Mouse (Mus musculus) brain, adult 2 months (tissue): ENCODE results near the gene Traf3ip1.

ENCODE experiments used
- DNase-seq: peaks from one replicate; pipeline ENCODE4 v3.0.0; 2011; ENCODE audit warnings: low read depth, low spot score

Traf3ip1 gene

DNA sequence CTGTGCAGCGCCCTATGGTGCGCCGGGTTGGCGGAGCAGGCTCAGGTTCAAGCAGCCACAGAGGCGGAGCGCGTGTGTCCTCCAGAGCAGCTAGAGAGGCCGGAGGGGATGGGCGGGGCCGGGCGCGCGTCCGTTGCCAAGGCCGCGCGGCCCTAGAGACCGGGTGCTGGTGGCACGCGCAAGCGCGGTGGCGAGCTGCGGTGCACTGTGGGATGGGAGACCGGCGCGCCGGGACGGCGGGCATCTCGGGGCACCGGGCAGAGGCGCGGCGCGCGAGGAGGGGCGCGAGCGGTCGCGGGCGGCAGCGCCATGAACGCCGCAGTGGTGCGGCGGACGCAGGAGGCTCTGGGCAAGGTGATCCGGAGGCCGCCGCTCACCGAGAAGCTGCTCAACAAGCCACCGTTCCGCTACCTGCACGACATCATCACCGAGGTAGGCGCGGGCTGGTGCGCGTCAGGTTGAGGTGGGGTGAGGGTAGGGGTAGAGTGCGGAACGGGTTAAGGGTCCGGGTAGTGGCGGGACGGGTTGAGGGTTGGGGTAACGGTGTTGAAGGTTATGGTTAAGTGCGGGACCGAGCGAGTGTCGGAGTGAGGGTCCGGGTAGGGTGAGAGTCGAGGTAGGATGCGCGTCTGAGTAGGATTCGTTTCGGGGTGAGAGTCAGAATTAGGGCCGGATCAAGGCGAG is at the start of gene Traf3ip1:
Gene Traf3ip1, plus strand, starts transcription at position 191 of the 684 bp plus-strand sequence.
- DNase-seq = peak; percentile 97

DNA sequence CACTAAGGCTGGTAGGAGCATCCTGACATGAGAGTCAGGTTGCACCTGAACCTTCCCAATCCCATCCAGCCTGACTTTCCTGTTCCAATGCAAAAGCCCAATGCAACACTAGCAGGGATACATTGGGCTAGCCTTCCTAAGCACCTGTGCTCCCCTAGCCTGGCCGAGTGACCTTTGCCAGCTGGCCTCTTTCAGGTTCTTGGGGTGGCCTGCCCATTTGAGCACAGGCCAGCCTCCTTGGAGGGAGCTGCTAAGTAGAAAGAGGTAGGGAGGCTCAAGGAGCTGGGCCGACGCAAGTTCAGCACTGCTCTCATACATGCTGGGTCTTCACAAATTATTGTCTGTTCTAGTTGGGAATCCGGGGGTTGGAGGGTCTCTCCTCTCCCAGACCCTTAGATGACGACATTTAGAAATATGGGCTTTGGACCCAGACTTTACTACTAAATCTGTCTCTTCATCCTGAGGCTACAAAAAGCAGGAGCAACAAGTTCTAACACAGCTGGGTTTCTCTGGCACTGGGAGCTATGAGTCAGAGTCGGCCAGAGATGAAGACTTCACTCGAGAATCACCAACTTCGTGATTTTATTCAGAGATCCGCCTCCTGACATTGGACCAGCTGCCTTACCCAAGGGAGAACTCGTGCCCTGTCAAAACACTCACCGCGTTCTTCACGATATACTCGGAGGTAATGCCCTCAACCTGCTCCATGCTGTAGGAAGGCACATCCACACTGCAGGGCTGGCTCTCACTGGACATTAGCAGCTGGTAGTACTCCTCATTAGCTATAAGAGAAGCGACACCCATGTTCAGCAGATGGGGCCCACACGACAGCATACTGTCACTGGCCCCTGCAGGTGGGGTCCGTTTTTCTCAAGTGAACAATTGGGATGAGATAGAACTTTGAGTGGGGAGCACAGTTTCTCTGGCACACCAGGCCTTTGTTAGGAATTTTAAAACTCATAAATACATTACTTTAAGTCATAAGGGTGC is 49.3 kb upstream of the Traf3ip1 start:
- DNase-seq = peak; percentile 82

DNA sequence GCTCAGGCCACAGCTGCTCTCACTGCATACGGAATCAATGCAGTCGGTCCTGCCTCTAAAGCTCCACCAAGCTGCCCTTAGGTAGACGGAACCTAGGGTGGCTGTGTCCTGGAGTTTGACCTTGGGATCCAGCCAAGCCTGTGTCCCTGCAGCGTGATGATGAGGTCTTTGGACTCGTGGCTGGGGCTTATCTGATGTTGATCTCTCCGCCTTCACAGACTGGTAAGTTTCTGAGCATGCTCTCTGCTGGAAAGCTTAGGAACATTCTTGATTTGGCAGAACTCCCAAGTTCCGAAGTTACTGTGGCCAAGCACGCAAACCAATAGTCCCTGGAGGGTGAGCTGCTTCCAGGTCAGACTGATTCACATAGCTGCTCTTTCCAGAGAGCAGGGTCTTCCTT is 48.4 kb upstream of the Traf3ip1 start:
- DNase-seq = peak; percentile 63

DNA sequence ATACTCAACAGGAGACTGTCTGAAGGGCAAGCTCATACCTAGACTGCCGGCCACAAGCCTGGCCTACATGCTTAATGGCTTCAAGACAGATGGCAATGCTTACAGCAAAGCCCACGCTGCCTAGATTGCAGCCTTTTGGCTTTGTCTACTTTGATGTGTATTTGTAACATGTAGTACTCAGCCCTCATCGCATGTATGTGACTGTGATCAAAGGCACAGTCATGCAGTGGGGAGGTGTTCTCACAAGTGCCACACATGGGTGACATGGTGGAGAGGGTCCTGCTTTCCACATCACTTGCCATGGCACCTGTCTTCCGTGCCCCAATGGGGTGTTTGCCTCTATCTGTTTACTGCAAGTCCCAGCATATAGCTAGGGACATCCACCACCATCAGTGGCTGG is 47.9 kb upstream of the Traf3ip1 start:
- DNase-seq = no peak

DNA sequence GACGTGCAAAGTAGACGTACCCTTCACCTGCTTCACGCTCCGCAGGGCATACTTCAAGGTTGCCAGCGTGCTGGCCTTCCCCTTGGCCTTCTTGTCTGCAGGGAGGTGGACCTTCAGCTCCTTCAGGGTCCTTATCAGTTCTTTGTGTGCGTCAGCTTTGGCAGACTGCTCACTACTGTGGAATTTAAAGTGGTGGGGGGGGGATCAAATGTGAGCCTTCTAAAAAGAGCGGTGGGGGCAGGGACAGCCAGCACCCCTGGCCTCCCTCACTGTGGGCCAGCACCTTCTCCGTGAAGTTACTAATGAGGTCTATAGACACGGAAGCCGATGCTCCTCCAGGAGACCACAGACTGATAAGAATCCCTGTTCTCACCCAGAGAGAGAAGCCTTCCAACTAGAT is 45.8 kb upstream of the Traf3ip1 start:
- no peak for DNase-seq

DNA sequence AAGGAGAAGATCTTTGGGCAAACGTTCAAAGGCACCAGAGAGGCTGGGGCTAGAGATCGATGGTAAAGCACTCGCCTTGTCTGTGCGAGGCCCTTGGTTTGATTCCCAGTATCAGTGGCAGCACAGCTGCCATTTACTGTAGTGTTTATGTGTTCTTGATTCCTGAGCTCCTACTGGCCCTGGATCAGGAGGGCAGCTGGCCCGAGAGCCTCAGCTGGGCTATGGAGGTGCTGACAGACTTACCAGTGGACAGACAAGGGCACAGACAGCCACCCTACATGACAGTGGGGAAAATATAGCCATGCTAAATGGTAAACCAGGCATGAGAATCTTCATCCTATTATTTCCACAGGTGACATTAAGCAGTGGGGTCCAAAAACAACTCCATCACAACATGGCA is 43.6 kb upstream of the Traf3ip1 start:
- no peak for DNase-seq

DNA sequence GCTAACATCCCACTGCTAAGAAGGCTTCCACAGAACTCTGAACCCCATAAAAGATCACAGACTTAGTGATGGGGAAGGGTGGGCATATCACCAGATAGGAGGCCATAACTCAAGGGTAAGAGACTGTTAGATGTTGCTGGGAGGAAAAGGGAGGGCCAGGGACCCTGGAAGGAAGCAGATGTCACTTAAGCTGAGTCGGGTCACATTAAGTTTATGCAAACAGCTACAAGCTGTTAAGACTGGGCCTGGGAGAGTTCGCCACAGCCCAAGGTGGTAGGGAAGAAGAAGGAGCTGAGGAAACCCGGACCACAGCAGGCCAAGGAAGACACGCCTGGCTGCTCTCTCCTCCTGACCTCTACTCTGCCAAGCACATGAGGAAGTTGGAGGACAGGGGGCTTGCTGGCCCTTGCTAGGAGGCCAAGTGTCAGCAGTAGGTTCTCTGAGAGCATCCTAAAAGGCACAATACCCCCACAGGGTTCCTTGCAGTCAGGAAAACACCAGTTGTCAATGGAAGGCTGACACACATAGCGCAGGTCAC is 42.8 kb upstream of the Traf3ip1 start:
- DNase-seq = no peak

DNA sequence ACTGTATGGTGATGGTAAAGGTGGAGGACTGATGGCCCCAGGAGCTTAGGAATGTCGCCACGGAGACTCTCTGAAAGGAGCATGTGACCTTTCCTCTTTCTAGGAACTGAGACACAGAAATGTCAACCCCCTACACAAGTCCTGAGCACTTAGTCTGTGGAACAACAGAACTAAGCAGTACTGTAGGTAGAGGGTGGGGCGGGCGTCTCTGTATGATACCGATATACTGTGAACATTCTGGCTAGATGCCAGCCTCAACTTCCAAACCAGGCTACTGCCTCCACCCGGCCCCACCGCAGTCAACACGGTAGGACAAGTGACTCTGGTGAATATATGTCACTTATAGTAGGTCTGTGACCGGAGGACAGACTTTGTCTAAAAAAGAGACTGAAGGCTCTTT is 40.5 kb upstream of the Traf3ip1 start:
- DNase-seq = no peak

DNA sequence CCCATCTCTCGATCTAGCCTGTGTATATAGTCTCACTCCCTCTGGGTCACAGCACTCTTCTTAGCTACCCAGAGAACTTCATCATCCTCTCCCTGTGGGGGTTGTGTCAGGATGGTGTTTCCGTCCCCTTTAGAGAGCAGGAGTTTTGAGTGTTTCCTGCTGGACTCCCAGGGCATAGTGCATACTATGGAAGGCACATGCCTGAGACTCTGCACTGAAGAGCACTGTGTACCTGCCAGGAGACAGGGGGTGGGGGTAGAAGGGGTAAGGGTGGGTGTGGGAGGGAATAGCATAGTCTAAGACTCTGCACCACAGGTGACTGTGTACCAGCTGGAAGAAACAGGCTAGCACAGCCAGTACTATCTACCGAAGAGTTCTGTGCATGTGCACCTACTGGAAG is 40.1 kb upstream of the Traf3ip1 start:
- DNase-seq = no peak

DNA sequence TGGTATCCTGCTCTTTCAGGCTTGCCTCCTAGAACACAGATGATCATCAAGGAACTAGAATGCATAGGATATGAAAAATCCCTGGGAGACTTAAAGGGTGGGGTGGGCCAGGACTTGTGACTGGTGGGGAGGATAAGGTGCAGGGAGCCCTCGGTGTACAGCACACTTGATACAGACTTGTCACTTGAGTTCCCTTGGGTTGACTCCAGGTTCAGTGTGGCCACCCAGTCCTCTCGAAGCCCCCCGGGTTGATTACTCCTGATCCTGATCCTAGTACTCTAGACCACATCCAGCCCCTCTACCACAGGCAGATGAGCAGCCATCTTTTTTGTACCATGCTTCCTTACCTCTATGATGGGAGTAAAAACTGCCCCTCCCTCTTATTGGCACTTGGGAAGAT is 39.5 kb upstream of the Traf3ip1 start:
- DNase-seq = no peak

DNA sequence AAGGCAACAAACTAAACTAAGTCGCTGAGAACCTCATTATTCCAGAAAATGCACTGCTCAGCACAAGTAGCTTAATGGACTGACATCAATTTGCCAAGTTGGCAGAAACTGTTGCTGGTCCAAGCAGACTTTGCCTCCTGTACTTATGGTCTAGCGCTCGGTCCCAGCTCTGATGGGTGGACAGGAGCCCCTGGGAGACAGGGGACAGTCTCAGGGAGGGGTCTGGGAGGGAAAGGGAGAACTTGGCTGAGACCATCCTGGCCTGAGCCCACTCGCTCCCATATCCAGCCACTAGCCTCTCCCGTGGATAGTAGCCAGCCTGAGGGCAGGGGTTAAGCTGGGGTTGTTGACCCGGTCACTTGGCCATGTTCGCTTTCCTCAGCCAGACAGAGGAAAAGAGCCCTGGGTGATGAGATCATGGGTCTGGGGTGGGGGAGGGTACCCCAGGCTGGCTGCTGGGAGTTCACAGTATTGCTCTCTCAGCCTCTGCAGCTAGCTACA is 38.7 kb upstream of the Traf3ip1 start:
- DNase-seq = no peak

DNA sequence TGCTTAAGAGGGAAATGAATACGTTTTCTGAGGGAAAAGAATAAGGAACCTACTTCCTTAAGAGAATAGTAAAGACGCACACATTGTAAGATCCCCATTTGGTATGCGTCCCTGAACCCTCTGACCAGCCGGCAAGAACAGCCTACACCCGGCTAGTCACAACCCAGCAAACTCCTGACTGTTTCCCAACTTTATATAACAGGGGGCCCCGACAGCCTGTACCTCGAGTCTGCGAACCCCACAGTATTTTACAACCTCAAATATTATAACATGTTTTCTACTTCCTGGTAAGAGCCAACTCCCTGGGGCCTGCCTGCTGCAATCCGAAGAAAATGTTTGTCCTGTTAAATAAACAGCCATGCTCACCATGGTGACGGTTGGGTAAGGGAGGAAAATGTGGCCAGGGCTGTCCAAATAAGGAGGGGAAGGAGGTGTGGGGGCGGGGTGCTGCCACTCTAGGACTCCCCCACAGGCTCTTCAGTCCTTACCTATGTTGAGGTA is 38.1 kb upstream of the Traf3ip1 start:
- peak; percentile 43 for DNase-seq

DNA sequence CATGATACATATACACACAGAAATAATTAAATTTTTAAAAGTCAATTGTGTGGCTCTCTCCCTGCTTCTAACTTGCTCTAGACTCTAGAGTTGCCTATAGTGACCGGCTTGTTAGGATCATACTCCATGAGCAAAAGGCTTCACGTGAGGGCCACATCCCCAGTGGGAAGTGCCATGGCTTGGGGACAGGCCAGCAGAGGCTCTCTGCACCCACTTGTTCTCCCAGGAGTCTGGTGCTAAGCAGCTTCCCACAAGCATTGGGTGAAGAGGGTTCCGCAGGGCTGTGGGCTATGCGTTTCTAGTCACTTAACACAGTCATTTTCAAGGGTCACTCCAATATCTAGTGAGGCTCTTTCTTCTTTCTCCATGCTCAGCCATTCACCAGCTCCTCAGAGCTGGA is 37.3 kb upstream of the Traf3ip1 start:
- no peak for DNase-seq

DNA sequence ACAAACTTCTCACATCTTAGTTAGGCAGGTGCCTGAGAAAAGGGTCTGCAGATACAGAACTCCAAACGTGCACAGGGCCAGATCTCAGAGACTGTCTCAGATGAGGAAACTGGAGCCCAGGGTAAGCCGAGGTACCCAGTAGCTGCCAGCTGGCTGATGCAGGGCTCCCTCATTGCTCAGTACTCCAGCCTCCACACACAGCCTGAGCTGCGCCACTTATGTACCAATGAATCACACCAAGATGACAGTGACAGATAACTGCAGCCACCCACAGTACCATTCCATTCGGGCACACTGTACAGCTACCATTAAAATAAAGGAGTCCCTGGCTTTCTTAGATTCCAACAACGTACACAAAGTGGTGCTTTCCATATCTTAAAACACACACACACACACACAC is 36.7 kb upstream of the Traf3ip1 start:
- peak; percentile 90 for DNase-seq

DNA sequence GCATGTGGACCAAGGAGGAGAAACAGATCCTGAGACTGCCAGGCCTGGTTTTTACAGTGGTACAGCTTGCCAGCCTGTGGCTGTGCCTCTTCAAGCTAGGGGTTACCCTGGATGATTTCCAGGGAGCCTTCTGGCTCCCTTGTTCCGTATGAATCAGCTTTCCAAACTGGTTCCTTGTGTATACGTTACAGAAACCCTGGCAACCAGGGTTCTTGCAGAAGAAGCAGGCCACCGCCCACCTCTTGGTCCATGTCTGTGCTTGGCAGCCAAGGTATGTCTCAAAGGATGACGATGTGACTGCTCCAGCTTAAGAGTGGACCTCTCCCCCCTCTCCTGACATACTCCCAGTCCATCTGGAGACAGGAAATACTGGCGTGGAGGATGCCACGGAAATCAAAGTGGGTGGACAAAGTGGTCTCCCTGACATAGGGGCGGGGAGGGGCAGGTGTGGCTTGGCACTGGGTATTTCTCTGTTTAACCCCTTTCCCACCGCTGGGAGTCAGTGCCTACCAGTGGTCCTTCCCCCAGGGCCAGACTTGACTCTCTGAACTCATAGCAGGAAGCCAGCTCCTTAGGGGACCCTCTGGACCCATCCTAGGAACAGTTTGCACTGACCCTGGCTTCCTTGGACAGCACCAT is 36.1 kb upstream of the Traf3ip1 start:
- peak; percentile 94 for DNase-seq

DNA sequence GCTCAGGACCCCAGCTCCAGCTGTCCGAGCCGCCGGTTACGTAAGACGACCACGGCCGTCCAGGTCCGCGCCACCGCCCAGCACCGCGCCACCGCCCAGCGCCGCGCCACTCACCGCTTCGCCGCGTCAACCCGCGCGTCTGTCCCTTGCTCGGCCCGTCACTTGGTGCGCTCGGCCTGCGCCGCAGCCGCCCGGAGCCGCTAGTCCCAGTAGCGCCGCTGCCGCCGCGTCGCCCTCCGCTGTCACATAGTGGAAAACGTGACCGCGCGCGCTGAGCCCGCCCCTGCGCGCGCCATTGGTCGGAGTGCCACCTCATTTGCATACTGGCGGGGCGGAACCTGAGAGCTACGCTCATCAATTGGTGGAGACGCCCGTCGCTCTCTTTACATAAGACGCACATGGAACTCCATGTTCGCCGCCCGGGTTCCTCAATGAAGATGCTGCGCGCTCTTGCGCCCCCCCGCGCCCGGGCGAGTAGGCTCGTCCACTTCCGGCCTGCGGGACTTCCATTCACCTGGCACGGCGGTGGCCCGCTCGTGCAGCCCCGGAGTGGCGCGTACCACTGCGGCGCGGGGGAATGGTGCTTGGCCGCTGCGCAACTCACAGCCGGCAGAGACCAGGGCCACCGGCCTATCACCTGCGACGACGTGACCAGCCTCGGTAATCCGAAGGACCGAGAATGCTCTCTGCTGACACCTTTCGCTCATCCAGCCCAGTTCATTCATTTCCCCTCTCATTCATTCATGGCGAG is 35.2 kb upstream of the Traf3ip1 start, which contains the start of gene Per2:
Gene Per2, minus strand, starts transcription at position 266 of the 751 bp plus-strand sequence.
- DNase-seq = peak; percentile 100

DNA sequence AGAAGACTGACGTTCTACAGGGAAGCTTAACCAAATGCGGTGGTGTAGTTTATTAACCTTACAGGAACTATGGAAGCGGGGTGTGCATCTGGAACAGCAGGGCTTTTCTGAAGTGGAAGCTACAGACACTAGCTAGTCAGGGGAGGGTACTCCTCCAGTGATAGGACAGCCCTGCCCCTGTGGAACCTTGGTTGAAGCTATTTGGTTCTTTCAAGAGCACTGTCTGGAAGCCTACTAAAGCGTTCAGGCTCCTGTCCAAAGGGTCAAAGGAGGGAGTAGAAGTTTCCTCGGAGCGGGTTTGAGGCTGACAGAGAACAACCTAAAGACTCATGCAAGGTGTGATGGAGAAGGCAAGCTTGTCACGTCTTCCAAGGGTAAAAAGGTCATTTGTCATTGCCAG is 34.4 kb upstream of the Traf3ip1 start:
- DNase-seq = no peak

DNA sequence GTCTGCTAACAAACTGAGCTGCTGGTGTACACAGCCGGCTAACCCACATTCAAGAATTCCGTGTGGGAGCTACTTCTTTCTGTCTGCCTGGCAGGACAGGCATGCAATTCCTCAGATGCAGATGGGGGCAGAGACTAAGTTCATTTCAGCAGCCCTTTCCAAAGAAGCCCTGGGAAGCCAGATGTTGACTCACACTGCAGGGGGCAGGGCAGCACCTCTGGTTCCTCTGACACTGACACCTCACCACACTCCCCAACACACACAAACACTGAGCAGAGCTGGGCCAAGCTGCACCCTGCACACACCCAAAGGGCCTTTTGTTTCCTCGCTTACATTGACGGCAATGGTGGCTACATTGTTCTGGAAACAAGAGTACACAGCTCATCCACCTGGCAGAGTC is 33.9 kb upstream of the Traf3ip1 start:
- peak; percentile 33 for DNase-seq

DNA sequence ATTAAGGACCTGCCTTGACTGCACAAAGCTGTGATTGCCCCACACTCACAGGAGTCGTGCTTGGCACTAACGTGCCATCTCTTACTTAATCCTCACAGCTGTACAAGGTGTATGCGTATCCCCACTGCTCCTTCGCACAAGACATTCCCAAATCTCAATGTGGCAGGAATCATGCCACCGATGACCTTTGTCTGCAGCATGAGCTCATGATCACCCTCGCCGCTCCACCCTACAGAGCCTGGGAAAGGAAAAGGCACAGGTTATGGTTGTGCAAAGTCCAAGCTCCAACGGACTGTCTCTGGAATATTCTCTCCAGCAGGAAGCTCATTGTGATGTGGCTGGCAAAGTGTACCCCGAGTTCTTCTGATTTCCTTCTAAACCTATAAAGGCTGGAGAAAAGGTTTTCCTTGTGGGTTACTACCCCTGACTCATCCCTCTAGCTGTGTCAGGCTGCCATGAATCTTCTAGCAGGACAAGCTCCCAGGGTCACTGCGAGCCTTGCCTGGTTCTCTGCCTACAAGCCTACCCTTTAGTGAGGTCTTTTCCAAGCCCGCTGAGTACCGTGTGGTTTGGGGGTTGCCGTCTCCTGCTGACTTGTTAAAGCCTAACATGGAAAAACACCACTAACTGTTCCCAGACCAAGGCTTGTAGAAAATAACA is 31.0 kb upstream of the Traf3ip1 start:
- DNase-seq = no peak

DNA sequence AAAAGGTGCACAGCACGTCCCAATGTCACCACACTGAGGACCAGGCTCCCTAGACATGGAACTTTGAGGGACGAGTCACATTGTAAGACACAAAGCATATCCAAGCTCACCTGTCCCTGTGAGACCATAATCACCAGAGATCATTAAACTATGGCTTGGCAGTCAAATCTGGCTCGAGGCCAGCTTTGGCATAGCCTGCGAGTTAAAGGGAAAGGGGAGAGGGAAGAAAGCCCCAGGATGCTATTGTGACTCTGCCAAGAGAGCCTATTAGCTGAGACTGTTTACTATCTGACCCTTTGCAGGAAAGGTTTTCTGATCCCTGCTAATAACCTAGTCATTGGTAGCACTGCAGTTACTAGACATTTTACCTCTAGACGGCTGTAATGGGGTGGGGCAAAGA is 30.0 kb upstream of the Traf3ip1 start:
- DNase-seq = no peak
